Mouse (Mus musculus): ENCODE measurements around the gene Lst1. TPM values are rescaled to one million over a fixed set of nuclear protein-coding genes. Genes with fewer than 3 reads are reported as not detected.

Lst1 gene
- 139 TPM for polyA plus RNA-seq (2015; fragmentation: Illumina TruSeq; extraction: RNeasy Lipid Tissue Mini Kit (QIAGEN cat#74804); ENCODE audit: insufficient read depth, low replicate concordance)

DNA sequence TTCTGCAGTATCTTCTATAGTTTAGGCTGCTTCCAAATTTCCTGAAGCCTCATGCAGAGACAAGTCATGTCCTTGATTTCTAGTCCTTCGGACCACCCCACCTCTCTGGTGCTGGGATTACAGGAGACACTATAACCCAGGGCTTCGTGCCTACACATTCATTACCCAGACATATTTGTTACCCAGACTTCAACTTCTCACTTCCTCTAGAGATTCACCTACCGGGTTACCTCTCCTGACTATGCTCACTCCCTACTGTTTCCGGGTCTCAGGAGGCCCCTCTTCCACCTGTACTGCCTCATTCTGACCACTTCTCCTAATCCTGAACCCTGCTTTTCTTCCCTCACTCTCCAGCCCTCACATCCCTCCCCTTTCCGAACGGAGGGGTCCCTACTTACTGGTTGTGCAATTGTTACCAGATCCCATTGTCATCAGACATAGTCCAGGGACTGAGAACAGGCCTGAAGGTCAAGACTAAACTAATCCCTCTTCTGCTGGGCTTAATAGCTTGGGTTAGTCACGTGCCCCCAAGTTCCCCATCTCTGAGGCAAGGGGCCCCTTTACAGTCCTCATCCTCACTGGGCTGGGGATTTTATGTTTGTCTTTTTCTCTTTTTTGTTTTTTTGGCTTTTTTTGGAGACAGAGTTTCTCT is at the start of gene Lst1:
Gene Lst1, minus strand, starts transcription at position 481 of the 652 bp plus-strand sequence.

DNA sequence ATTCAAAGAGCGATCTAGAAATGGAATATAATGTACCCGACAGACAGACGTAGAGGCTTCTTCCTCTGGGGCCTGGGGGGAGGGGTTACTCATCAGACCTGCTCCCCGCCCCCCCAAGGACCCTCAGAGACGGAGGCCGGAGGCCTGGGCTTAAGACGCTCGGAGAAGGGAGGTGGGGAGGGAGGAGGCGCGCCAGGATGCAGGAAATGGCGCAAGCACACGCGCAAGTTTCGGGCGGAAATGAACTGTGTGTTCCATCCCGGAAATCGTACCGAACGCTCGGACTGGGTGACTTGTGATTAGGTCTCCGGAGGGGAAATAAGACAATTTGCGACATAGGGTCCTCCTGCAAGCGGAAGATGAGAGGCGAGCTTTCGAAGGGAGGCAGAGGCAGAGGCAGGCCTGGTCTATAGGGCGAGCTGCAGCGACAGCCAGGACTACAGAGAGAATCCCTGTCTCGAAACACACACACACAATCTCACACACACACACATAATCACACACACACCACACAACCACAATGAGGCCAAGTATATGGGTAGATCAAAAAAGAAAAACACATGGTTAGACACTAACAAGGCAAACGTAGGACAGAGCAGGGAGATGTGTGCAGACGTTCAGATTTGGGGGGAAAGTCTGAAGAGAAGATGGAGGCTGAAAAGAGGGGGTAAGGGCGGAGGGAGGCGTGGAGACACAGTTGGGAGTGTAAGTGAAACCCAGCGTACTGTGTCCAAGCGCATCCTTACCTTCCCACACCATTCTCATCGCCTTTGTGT is 47.6 kb upstream of the Lst1 start, which contains the start of gene Nfkbil1:
Gene Nfkbil1, minus strand, starts transcription at position 179 of the 776 bp plus-strand sequence.

GRCm38 (mm10) chr17:35233114-35233980 is 45.1 kb upstream of the Lst1 start, which contains the start of gene Atp6v1g2:
Gene Atp6v1g2 (plus strand): TSS chr17:35233660.

GRCm38 (mm10) chr17:35220156-35220952 is 32.1 kb upstream of the Lst1 start, which contains the start of gene Gm16181:
Gene Gm16181 (plus strand): TSS chr17:35220834.

GRCm38 (mm10) chr17:35204494-35205379 is 16.5 kb upstream of the Lst1 start, which contains the start of gene Lta:
Gene Lta (minus strand): TSS chr17:35205351.

GRCm38 (mm10) chr17:35201787-35202186 is 13.5 kb upstream of the Lst1 start, which contains the start of gene Tnf:
Gene Tnf (minus strand): TSS chr17:35202007.

GRCm38 (mm10) chr17:35193881-35194843 is 5.9 kb upstream of the Lst1 start, which contains the start of gene Ltb:
Gene Ltb (plus strand): TSS chr17:35194439.

GRCm38 (mm10) chr17:35175968-35176367 is 12.3 kb downstream of the Lst1 start, which contains the start of gene Aif1:
Gene Aif1 (minus strand): TSS chr17:35176068.

DNA sequence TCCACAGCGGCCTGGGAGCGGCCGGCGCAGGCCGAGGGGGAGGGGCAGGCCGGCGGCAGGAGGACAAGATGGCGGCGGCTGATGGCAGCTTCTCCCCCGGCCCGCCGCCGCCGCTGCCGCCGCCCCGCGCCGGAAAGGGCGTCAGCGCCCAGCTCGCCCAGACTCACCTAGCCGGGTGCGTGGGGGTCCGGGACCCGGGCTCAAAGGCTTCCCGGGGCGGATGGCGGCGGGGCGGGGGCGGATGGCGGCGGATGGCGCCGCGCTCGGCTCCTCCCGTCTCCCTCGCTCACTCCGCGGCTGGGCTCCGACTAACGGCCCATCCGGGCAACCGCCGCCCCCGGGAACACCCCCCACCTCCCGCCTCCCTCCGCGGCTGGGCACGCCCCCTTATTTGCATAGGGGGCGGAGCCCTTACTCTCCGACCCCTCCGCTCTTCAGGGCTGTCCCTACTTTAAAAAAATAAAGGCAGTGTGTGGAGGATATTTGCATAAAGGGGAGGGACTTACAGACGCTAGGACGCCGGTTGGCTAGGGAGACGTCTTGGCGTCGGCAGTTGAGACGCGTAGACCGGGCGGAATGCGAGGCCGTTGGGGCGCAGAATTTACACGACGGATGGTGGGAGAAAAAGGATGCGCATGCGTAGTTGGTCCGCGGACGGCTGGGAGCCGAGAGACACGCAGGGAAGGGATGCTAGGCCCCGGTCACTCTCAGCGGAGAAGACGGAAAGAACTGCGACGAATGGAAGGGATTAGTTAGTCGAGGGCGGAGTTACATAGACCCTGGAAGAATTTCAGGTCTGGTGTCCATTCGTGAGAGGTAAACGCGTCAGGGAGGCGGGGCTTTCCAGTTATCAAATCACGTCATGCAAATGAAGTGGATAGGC is 23.4 kb downstream of the Lst1 start, which contains the start of gene Prrc2a:
Gene Prrc2a, minus strand, starts transcription at position 330 of the 883 bp plus-strand sequence.

Other genes with a start within 250 kb of the Lst1 start
- gene Hspa1b, start 229.2 kb downstream of the Lst1 start, polyA plus RNA-seq (2015; fragmentation: Illumina TruSeq; extraction: RNeasy Lipid Tissue Mini Kit (QIAGEN cat#74804); ENCODE audit: insufficient read depth, low replicate concordance): 1.2 TPM
- not detected for gene Gm20481, start 218.5 kb downstream of the Lst1 start, polyA plus RNA-seq (2015; fragmentation: Illumina TruSeq; extraction: RNeasy Lipid Tissue Mini Kit (QIAGEN cat#74804); ENCODE audit: insufficient read depth, low replicate concordance)
- 0.52 TPM for gene Hspa1a, start 216.3 kb downstream of the Lst1 start, polyA plus RNA-seq (2015; fragmentation: Illumina TruSeq; extraction: RNeasy Lipid Tissue Mini Kit (QIAGEN cat#74804); ENCODE audit: insufficient read depth, low replicate concordance)
- gene Hspa1l, start 215.7 kb downstream of the Lst1 start, polyA plus RNA-seq (2015; fragmentation: Illumina TruSeq; extraction: RNeasy Lipid Tissue Mini Kit (QIAGEN cat#74804); ENCODE audit: insufficient read depth, low replicate concordance): not detected
- gene Lsm2, start 206.6 kb downstream of the Lst1 start, polyA plus RNA-seq (2015; fragmentation: Illumina TruSeq; extraction: RNeasy Lipid Tissue Mini Kit (QIAGEN cat#74804); ENCODE audit: insufficient read depth, low replicate concordance): 45.5 TPM
- 100 TPM for gene Vars, start 187.5 kb downstream of the Lst1 start, polyA plus RNA-seq (2015; fragmentation: Illumina TruSeq; extraction: RNeasy Lipid Tissue Mini Kit (QIAGEN cat#74804); ENCODE audit: insufficient read depth, low replicate concordance)
- 0.54 TPM for gene Vwa7, start 171.9 kb downstream of the Lst1 start, polyA plus RNA-seq (2015; fragmentation: Illumina TruSeq; extraction: RNeasy Lipid Tissue Mini Kit (QIAGEN cat#74804); ENCODE audit: insufficient read depth, low replicate concordance)
- 2.6 TPM for gene Sapcd1, start 160.4 kb downstream of the Lst1 start, polyA plus RNA-seq (2015; fragmentation: Illumina TruSeq; extraction: RNeasy Lipid Tissue Mini Kit (QIAGEN cat#74804); ENCODE audit: insufficient read depth, low replicate concordance)
- gene Msh5, start 141.7 kb downstream of the Lst1 start, polyA plus RNA-seq (2015; fragmentation: Illumina TruSeq; extraction: RNeasy Lipid Tissue Mini Kit (QIAGEN cat#74804); ENCODE audit: insufficient read depth, low replicate concordance): 6.1 TPM
- 228 TPM for gene Clic1, start 138.5 kb downstream of the Lst1 start, polyA plus RNA-seq (2015; fragmentation: Illumina TruSeq; extraction: RNeasy Lipid Tissue Mini Kit (QIAGEN cat#74804); ENCODE audit: insufficient read depth, low replicate concordance)
- gene Ddah2, start 129.4 kb downstream of the Lst1 start, polyA plus RNA-seq (2015; fragmentation: Illumina TruSeq; extraction: RNeasy Lipid Tissue Mini Kit (QIAGEN cat#74804); ENCODE audit: insufficient read depth, low replicate concordance): 3.2 TPM
- 0.26 TPM for gene Ly6g6c, start 123.1 kb downstream of the Lst1 start, polyA plus RNA-seq (2015; fragmentation: Illumina TruSeq; extraction: RNeasy Lipid Tissue Mini Kit (QIAGEN cat#74804); ENCODE audit: insufficient read depth, low replicate concordance)
- 2.5 TPM for gene Mpig6b, start 122.3 kb downstream of the Lst1 start, polyA plus RNA-seq (2015; fragmentation: Illumina TruSeq; extraction: RNeasy Lipid Tissue Mini Kit (QIAGEN cat#74804); ENCODE audit: insufficient read depth, low replicate concordance)
- not detected for gene Ly6g6e, start 111.5 kb downstream of the Lst1 start, polyA plus RNA-seq (2015; fragmentation: Illumina TruSeq; extraction: RNeasy Lipid Tissue Mini Kit (QIAGEN cat#74804); ENCODE audit: insufficient read depth, low replicate concordance)
- not detected for gene Ly6g6d, start 110.4 kb downstream of the Lst1 start, polyA plus RNA-seq (2015; fragmentation: Illumina TruSeq; extraction: RNeasy Lipid Tissue Mini Kit (QIAGEN cat#74804); ENCODE audit: insufficient read depth, low replicate concordance)
- gene Ly6g6f, start 102.8 kb downstream of the Lst1 start, polyA plus RNA-seq (2015; fragmentation: Illumina TruSeq; extraction: RNeasy Lipid Tissue Mini Kit (QIAGEN cat#74804); ENCODE audit: insufficient read depth, low replicate concordance): 0.93 TPM
- gene Abhd16a, start 99.2 kb downstream of the Lst1 start, polyA plus RNA-seq (2015; fragmentation: Illumina TruSeq; extraction: RNeasy Lipid Tissue Mini Kit (QIAGEN cat#74804); ENCODE audit: insufficient read depth, low replicate concordance): 19.7 TPM
- gene Ly6g5c, start 80.2 kb downstream of the Lst1 start, polyA plus RNA-seq (2015; fragmentation: Illumina TruSeq; extraction: RNeasy Lipid Tissue Mini Kit (QIAGEN cat#74804); ENCODE audit: insufficient read depth, low replicate concordance): not detected
- 1.6 TPM for gene Ly6g5b, start 73.0 kb downstream of the Lst1 start, polyA plus RNA-seq (2015; fragmentation: Illumina TruSeq; extraction: RNeasy Lipid Tissue Mini Kit (QIAGEN cat#74804); ENCODE audit: insufficient read depth, low replicate concordance)
- gene Gpank1, start 67.0 kb downstream of the Lst1 start, polyA plus RNA-seq (2015; fragmentation: Illumina TruSeq; extraction: RNeasy Lipid Tissue Mini Kit (QIAGEN cat#74804); ENCODE audit: insufficient read depth, low replicate concordance): 24.2 TPM
- gene Csnk2b, start 66.4 kb downstream of the Lst1 start, polyA plus RNA-seq (2015; fragmentation: Illumina TruSeq; extraction: RNeasy Lipid Tissue Mini Kit (QIAGEN cat#74804); ENCODE audit: insufficient read depth, low replicate concordance): 133 TPM
- 15.5 TPM for gene D17H6S53E, start 62.1 kb downstream of the Lst1 start, polyA plus RNA-seq (2015; fragmentation: Illumina TruSeq; extraction: RNeasy Lipid Tissue Mini Kit (QIAGEN cat#74804); ENCODE audit: insufficient read depth, low replicate concordance)
- 0.33 TPM for gene Apom, start 56.4 kb downstream of the Lst1 start, polyA plus RNA-seq (2015; fragmentation: Illumina TruSeq; extraction: RNeasy Lipid Tissue Mini Kit (QIAGEN cat#74804); ENCODE audit: insufficient read depth, low replicate concordance)
- gene Bag6, start 53.3 kb downstream of the Lst1 start, polyA plus RNA-seq (2015; fragmentation: Illumina TruSeq; extraction: RNeasy Lipid Tissue Mini Kit (QIAGEN cat#74804); ENCODE audit: insufficient read depth, low replicate concordance): 69.9 TPM
- 58.2 TPM for gene Prrc2a, start 23.5 kb downstream of the Lst1 start, polyA plus RNA-seq (2015; fragmentation: Illumina TruSeq; extraction: RNeasy Lipid Tissue Mini Kit (QIAGEN cat#74804); ENCODE audit: insufficient read depth, low replicate concordance)
- 157 TPM for gene Aif1, start 12.4 kb downstream of the Lst1 start, polyA plus RNA-seq (2015; fragmentation: Illumina TruSeq; extraction: RNeasy Lipid Tissue Mini Kit (QIAGEN cat#74804); ENCODE audit: insufficient read depth, low replicate concordance)
- gene Ltb, start 6.0 kb upstream of the Lst1 start, polyA plus RNA-seq (2015; fragmentation: Illumina TruSeq; extraction: RNeasy Lipid Tissue Mini Kit (QIAGEN cat#74804); ENCODE audit: insufficient read depth, low replicate concordance): 99.6 TPM
- 15.3 TPM for gene Tnf, start 13.6 kb upstream of the Lst1 start, polyA plus RNA-seq (2015; fragmentation: Illumina TruSeq; extraction: RNeasy Lipid Tissue Mini Kit (QIAGEN cat#74804); ENCODE audit: insufficient read depth, low replicate concordance)
- gene Lta, start 16.9 kb upstream of the Lst1 start, polyA plus RNA-seq (2015; fragmentation: Illumina TruSeq; extraction: RNeasy Lipid Tissue Mini Kit (QIAGEN cat#74804); ENCODE audit: insufficient read depth, low replicate concordance): 24.3 TPM
- gene Gm16181, start 32.4 kb upstream of the Lst1 start, polyA plus RNA-seq (2015; fragmentation: Illumina TruSeq; extraction: RNeasy Lipid Tissue Mini Kit (QIAGEN cat#74804); ENCODE audit: insufficient read depth, low replicate concordance): 0.72 TPM
- gene Atp6v1g2, start 45.2 kb upstream of the Lst1 start, polyA plus RNA-seq (2015; fragmentation: Illumina TruSeq; extraction: RNeasy Lipid Tissue Mini Kit (QIAGEN cat#74804); ENCODE audit: insufficient read depth, low replicate concordance): 14.4 TPM
- 3.1 TPM for gene Nfkbil1, start 47.4 kb upstream of the Lst1 start, polyA plus RNA-seq (2015; fragmentation: Illumina TruSeq; extraction: RNeasy Lipid Tissue Mini Kit (QIAGEN cat#74804); ENCODE audit: insufficient read depth, low replicate concordance)
- 220 TPM for gene Ddx39b, start 53.3 kb upstream of the Lst1 start, polyA plus RNA-seq (2015; fragmentation: Illumina TruSeq; extraction: RNeasy Lipid Tissue Mini Kit (QIAGEN cat#74804); ENCODE audit: insufficient read depth, low replicate concordance)
- 1,132 TPM for gene H2-D1, start 74.3 kb upstream of the Lst1 start, polyA plus RNA-seq (2015; fragmentation: Illumina TruSeq; extraction: RNeasy Lipid Tissue Mini Kit (QIAGEN cat#74804); ENCODE audit: insufficient read depth, low replicate concordance)
- not detected for gene H2-Q1, start 132.0 kb upstream of the Lst1 start, polyA plus RNA-seq (2015; fragmentation: Illumina TruSeq; extraction: RNeasy Lipid Tissue Mini Kit (QIAGEN cat#74804); ENCODE audit: insufficient read depth, low replicate concordance)
- gene H2-Q2, start 153.8 kb upstream of the Lst1 start, polyA plus RNA-seq (2015; fragmentation: Illumina TruSeq; extraction: RNeasy Lipid Tissue Mini Kit (QIAGEN cat#74804); ENCODE audit: insufficient read depth, low replicate concordance): 0.76 TPM
- 233 TPM for gene H2-Q4, start 191.2 kb upstream of the Lst1 start, polyA plus RNA-seq (2015; fragmentation: Illumina TruSeq; extraction: RNeasy Lipid Tissue Mini Kit (QIAGEN cat#74804); ENCODE audit: insufficient read depth, low replicate concordance)
- gene H2-Q6, start 236.4 kb upstream of the Lst1 start, polyA plus RNA-seq (2015; fragmentation: Illumina TruSeq; extraction: RNeasy Lipid Tissue Mini Kit (QIAGEN cat#74804); ENCODE audit: insufficient read depth, low replicate concordance): 354 TPM

All from spleen, adult 10 weeks (tissue).